Mouse (Mus musculus) olfactory bulb, adult 2 months (tissue): ENCODE results near the gene Tbx1.

Experiments used
- CTCF ChIP-seq: fragments of 200-500 bp; IDR thresholded peaks from 2 replicates; pipeline ENCODE4 v1.5.1; 2012; ENCODE audit warnings: low read depth, mild to moderate bottlenecking, low read length, moderate library complexity; ENCODE audit not compliant: insufficient read depth
- POLR2A ChIP-seq: fragments of 200-500 bp; IDR thresholded peaks from 2 replicates; pipeline ENCODE4 v1.6.1; 2012; ENCODE audit warnings: mild to moderate bottlenecking, low read depth, low read length, moderate library complexity; ENCODE audit not compliant: insufficient read depth

GRCm38 (mm10) chr16:18626376-18626878, 36.0 kb upstream of the Tbx1 start, which contains the start of gene Gm49601:
- TF ChIP-seq POLR2A (peak; percentile 24; the same call in 1 of the 2 replicates), CTCF (peak; percentile 92; the same call in 1 of the 2 replicates)
